In genomic region chr4:70267213-70267906, GRCm38 (mm10) we compare ENCODE assay signal across 17 mouse cellular contexts.
"Had no signal": no experiment of that assay in that cellular context is flagged by ENCODE, and none has a peak within 500 bp of the region (broad histone marks: within the 10 kb centered on the region; RNA-seq: fewer than 3 reads in every experiment).

No protein-coding gene starts in this region.

- H3K9ac ChIP-seq: liver, embryonic 13.5 days; lung, embryonic 15.5 days; midbrain, embryonic 13.5 days; midbrain, embryonic 15.5 days; neural tube, embryonic 12.5 days; stomach, embryonic 15.5 days had no signal

- H3K9me3 ChIP-seq: liver, embryonic 13.5 days; lung, embryonic 15.5 days; megakaryocyte, embryonic 14.5 days; midbrain, embryonic 13.5 days; midbrain, embryonic 15.5 days; neural tube, embryonic 12.5 days; stomach, embryonic 15.5 days had no signal

- DNase-seq: liver, embryonic 13.5 days; lung, adult 18-20 months; lung, postnatal 14 days; lung, postnatal 36 days; right cerebral cortex, postnatal 14 days; thymus, adult 18-20 months; thymus, postnatal 14 days; thymus, postnatal 36 days had no signal

- H3K27ac ChIP-seq: liver, embryonic 13.5 days; lung, embryonic 15.5 days; macrophage; midbrain, embryonic 13.5 days; midbrain, embryonic 15.5 days; neural tube, embryonic 12.5 days; stomach, embryonic 15.5 days had no signal

- H3K27me3 ChIP-seq: liver, embryonic 13.5 days; lung, embryonic 15.5 days; megakaryocyte, embryonic 14.5 days; midbrain, embryonic 13.5 days; midbrain, embryonic 15.5 days; neural tube, embryonic 12.5 days; stomach, embryonic 15.5 days had no signal

- ATAC-seq: lung, postnatal 0 days; midbrain, embryonic 13.5 days; midbrain, embryonic 15.5 days had no signal

- H3K4me3 ChIP-seq: liver, embryonic 13.5 days; lung, embryonic 15.5 days; megakaryocyte, embryonic 14.5 days; midbrain, embryonic 13.5 days; midbrain, embryonic 15.5 days; neural tube, embryonic 12.5 days; stomach, embryonic 15.5 days had no signal

- H3K4me1 ChIP-seq: lung, embryonic 15.5 days; midbrain, embryonic 13.5 days; midbrain, embryonic 15.5 days; neural tube, embryonic 12.5 days; stomach, embryonic 15.5 days had no signal

- H3K4me2 ChIP-seq: liver, embryonic 13.5 days; lung, embryonic 15.5 days; midbrain, embryonic 11.5 days; midbrain, embryonic 13.5 days; midbrain, embryonic 15.5 days; neural tube, embryonic 12.5 days; stomach, embryonic 15.5 days had no signal
